Mouse (Mus musculus) right cerebral cortex, postnatal 36 days (tissue): ENCODE results near the gene Abi3bp.
A peak's percentile ranks its signal among the peaks of the same experiment; 100 is the strongest.

Source experiments
- DNase-seq, 2 experiments: peaks; one replicate each; pipeline ENCODE4 v3.0.0; 2022; ENCODE audit warnings: low spot score in 2 of 2, mixed read lengths in 1 of 2

The Abi3bp gene

DNA sequence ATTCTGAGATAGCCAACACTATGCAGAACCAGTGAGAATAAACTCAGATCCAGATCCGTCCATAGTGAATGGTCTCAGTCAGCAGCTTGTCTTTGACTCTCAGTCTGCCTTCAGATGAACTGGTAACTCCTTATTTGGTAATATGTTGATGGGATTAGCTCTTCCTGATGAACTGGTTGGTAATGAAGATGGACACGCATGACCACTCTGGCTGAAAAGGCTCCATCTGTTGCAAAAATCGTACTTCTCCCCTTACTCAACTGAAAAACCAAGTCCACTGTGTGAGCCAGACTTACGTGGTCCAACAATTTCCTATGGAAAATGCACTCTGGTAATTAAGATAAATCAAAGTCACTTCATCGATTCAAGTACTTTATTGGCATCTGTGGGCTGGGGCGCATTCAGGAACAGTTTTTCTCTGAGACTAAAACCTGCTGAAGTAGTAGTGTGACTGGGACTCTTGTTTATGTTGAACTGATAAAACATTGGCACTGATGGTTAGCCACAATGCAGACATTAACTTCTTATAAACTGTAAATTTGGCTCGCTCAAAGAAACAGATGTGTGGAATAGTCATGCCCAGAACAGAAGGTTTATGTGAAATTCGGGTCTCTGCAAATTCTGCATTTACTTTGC is 203.4 kb downstream of the Abi3bp start:
- no peak for DNase-seq

- DNase-seq, result no peak
Measured at GRCm38 (mm10) chr16:56686747-56687146, 209.1 kb downstream of the Abi3bp start.

DNA sequence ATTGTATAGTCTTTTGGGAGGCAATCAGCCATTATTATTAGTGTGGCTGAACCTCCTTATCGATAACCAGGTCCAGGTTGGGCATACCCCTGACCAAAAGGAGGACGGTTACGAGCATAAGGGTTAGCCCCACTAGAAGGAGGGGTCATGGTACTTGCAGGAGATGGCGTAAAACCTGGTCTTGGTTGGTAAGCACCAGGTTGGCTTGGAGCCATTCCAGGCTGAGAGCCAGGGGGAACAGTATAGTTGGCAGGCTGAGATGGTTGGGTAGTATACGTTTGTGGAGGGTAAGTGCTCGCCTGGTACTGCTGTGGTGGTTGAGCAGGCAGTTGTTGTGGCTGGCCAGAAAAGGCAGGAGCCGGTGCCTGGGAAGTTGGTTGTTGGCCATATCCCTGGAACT is 213.0 kb downstream of the Abi3bp start:
- no peak for DNase-seq

DNA sequence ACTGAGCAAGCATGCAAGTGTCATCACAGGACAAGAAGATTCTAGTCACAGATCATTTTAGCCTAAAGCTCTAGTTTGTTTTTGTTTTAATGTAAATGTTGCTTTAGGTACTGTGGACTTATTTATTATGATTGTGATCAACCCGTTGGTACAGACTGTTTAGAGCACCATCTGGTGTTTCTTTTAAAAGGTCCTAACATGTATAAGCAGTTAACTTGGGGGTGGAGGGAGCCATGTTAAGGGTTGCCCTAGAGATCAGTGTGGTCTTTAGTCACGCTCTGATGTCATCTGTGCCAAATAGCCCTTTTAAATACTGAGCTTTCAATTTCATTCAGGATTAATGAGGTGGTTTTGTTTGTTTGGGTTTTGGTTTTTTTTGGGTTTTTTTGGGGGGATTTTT is 218.8 kb downstream of the Abi3bp start:
- no peak for DNase-seq

DNA sequence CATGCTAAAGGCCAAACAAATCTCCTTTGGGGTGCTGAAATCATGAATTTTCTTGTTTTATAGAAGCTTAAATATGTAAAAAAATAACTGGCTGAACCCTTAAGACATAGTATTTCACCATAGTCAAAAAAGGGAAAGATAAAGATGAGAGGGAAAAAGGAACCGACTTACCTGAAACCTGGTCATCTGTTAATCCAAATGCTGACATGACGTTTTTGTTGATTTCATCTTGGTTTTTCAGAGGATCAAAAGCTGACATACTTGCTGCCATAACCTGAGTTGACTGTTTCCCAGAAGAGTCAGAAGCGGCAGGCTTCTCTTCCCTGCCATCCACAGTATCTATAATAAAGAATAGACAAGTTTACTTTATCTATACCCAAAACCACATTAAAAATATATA is 223.2 kb downstream of the Abi3bp start:
- no peak for DNase-seq

DNA sequence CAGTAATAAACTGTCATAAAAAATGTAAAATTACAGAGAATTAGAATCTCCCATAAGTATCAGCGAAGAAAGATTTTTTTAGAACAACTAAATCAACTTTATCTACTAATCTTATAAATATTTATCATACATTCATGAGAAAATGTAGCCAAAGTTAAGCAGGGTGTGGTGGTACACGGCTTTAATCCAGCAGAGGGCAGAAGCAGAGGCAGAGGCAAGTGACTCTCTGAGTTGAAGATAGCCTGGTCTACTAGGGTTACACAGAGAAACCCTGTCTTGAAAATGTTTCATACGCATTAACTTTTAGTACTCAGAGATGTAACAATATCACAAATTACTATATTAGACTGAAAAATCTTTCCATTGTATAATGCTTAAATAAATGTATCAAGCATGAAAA is 228.1 kb downstream of the Abi3bp start:
- no peak for DNase-seq

- DNase-seq, result no peak
Measured at GRCm38 (mm10) chr16:56710071-56710470, 232.4 kb downstream of the Abi3bp start.

DNA sequence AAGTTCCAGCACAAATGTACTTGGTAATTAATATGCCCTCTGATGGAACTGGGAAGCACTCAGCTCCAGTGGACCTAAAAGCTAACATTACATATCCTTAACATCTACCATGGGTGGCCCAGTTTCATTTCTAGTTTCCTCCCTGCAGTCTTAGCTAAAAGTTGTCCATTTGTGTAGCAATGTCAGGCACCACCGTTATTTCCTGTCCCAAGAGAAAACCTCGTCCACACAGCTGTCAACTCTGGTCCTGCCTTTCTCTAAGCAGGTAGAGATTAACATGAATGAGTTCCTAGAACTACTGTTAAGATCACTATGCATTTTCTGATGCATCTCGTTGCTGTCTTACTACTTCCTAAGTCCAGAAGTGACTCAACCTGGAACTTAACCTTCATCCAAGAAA is 237.9 kb downstream of the Abi3bp start:
- DNase-seq, result no peak

- DNase-seq, result peak in 1 of 2 experiments; percentile 7
Measured at GRCm38 (mm10) chr16:56716557-56717179, 239.0 kb downstream of the Abi3bp start.

- DNase-seq, result peak; percentile 98 to 99
Measured at GRCm38 (mm10) chr16:56717224-56718200, 239.8 kb downstream of the Abi3bp start, which contains the start of gene Tfg. Tfg (minus strand) TSS chr16:56717450.

GRCm38 (mm10) chr16:56719031-56719430 is 241.4 kb downstream of the Abi3bp start:
- no peak for DNase-seq

DNA sequence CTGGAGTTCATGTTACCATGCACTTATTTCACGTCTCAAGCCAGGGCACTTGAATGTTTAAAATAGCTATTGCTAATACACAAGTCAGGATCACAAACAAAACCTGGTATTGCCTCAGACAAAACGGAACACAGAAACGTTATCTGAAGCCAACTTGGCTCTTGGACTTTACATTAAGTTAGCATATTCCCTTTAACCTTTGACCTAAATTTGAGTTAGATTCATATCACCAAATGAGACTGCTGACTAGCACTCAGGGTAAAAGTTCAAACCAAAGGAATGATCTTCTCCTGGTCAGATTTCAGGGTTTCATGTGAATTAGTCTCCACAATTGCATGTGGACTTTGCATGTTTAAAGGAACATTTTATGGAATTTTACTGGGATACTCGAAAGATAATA is 244.7 kb downstream of the Abi3bp start:
- no peak for DNase-seq

GRCm38 (mm10) chr16:56724927-56725326 is 247.2 kb downstream of the Abi3bp start:
- no peak for DNase-seq

- no peak for DNase-seq
Measured at GRCm38 (mm10) chr16:56729060-56729459, 251.4 kb downstream of the Abi3bp start.
